Mouse (Mus musculus) T-cell, adult 2 months (primary cell): ENCODE measurements around the gene Pon2.
A peak's percentile ranks its signal among the peaks of the same experiment; 100 is the strongest.

Experiments
- DNase-seq: peaks from one replicate; pipeline ENCODE4 v3.0.0; 2022; ENCODE audit warnings: low spot score

Pon2 gene

GRCm38 (mm10) chr6:5292841-5293240, 5.4 kb downstream of the Pon2 start:
- no peak for DNase-seq

DNA sequence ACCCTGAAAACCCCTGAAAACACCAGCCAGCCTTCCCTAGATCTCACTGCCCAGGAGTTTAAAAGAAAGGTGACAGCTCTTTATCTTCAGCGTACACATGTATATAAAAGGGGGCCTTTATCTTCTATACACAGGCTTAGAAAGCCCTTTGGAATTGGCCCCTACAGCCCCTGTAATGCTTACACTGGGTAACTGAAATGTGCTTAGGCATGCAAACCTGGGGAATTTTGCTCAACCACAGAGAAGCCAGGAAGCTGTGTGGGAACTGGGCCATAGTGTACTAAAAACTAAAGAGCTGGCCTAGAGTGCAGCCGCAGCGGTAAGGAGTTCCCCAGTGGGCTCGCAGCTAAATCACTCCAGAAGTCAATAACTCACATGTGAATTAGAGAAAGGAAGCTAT, 6.8 kb downstream of the Pon2 start:
- DNase-seq: no peak

DNA sequence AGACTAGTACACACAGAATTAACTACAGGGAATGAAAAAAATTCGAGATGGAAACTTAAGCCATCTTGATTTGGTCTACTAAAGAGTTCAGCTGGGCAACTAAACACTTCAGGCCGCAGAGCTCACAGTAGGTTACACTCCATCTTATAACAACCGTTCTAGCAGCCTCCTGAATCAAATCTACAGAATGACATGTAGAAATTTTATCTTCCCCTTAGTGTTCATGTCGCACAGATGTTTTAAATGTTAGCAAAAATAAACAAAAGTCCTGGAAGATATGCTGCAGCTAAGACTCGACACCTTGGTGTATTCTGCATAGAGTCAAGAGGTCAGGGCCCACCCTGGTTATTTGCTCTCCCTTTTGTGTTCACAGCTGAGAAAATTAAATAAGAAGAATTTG, 10.3 kb downstream of the Pon2 start:
- no peak for DNase-seq

- DNase-seq: no peak
These were observed 10.9 kb downstream of the Pon2 start for GRCm38 (mm10) chr6:5287392-5287791.

DNA sequence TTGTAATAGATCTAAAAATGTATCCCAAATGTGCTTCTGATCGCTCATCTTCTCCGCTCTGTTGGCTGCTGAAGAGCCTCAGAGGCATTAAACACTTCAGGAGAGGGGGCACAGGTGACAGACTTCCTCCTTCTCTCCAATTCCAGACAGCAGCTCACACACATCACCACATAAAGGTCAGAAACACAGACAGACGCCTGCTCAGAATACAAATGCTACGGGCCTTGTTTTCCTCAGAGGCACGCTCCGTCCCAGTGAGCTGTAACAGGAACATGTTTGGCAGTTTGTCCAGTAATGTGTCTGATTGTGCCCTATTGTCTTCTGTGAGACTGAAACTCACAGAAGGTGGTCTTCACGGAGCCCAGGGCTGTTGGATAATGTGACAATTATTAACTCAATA, 15.8 kb downstream of the Pon2 start:
- no peak for DNase-seq

DNA sequence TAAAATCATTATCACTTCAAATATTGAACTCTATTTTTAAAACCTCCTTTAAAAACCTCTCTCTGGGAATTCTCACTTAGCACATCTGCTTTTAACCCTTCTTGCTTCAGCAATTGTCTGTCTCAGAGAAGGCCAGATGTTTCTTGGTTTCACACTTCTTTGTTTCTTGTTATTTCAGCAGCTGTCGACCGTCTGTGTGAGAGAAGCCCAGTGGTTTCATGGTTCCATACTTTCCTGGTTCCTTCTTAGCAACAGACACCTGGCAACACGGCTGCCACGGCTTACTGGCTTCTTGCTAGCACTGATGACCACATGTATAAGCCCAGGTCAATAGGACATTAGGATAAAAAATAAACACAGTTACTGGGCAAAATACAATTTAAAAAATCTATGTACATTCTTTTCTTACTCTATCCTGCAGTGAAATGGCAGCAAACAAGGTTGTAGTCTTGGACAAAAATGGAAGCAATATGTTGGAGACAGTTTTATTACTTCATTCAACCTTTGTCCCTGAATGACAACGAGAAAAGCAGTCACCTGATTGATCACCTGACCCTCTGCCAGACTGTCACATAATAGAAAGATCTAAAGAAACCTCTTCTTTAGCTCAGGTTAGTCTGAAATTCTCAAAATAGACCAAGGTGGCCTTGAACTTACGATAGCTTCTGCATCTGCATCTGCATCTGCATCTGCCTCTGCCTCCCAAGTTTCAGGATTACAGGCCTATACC, 17.5 kb downstream of the Pon2 start:
- DNase-seq: no peak

- DNase-seq: no peak
These were observed 20.3 kb downstream of the Pon2 start for GRCm38 (mm10) chr6:5277972-5278371.

GRCm38 (mm10) chr6:5269641-5270040, 28.6 kb downstream of the Pon2 start:
- DNase-seq: no peak

- no peak for DNase-seq
These were observed 33.5 kb downstream of the Pon2 start for GRCm38 (mm10) chr6:5264793-5265192.

GRCm38 (mm10) chr6:5263250-5263999, 34.8 kb downstream of the Pon2 start:
- no peak for DNase-seq

DNA sequence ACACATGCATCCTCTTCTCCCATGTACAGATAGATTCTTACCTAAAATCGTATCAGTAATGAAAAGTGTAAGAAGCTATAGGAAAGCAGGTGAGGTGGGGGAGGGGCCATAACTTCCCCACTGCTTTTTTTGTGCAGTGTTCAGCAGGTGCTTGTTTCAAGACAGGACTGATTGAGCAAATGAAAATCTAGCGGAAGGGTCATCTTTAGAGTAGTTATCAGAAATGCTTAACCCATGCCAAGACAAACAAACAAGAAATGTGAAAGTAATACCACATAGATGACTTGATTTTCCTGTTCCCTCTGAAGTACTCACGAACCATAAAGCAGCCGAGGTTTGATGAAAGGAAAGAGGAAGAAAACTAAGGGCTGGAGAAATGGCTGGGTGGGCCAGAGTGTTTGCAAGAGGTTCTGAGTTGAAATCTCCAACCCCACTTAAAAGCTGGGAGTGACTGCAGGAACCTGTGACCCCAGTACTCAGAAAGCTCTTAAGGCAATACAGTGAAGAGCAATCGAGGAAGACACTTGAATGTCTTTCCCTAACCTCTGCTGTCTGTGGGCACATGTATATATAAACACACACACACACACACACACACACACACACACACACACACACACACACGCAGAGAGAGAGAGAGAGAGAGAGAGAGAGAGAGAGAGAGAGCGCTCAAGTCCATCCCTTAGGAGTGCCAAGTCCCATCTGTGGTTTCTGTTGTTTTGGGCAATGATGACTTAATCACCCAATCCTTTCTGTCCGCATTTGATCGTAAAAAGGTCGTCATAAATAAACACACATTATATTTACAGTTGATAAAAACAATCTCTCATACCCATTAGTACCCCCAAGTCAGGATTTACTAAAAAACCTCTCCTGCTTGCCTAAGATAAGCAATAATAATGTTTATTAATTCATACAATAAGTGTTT, 35.7 kb downstream of the Pon2 start:
- DNase-seq: no peak

GRCm38 (mm10) chr6:5255722-5256451, 42.4 kb downstream of the Pon2 start, which contains the start of gene Pon3:
Gene Pon3, minus strand, starts transcription at chr6:5256286.
- peak; percentile 5 for DNase-seq

- DNase-seq: no peak
These were observed 43.0 kb downstream of the Pon2 start for GRCm38 (mm10) chr6:5255291-5255690.

DNA sequence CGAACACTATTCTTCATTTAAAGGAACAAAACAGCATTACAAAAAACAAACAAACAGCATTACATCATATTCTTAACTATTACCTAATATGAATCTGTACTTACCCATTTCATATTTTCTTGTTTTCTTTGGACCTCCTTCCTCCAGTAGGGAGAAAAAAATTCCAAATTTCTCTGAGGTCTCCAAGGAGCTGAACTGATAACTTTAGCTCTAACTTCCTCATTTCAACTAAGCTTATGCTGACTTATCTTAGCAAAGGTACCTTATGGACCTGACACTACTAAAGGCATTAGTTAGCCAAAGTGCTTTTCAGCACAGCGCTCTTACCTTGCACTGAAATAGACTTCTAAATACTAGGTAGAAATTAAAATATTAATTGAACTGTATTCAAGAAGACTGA, 43.4 kb downstream of the Pon2 start:
- DNase-seq: no peak

GRCm38 (mm10) chr6:5245926-5246325, 52.3 kb downstream of the Pon2 start:
- DNase-seq: no peak

- DNase-seq: no peak
These were observed 59.5 kb downstream of the Pon2 start for GRCm38 (mm10) chr6:5238799-5239198.

GRCm38 (mm10) chr6:5237510-5237909, 60.7 kb downstream of the Pon2 start:
- DNase-seq: no peak

DNA sequence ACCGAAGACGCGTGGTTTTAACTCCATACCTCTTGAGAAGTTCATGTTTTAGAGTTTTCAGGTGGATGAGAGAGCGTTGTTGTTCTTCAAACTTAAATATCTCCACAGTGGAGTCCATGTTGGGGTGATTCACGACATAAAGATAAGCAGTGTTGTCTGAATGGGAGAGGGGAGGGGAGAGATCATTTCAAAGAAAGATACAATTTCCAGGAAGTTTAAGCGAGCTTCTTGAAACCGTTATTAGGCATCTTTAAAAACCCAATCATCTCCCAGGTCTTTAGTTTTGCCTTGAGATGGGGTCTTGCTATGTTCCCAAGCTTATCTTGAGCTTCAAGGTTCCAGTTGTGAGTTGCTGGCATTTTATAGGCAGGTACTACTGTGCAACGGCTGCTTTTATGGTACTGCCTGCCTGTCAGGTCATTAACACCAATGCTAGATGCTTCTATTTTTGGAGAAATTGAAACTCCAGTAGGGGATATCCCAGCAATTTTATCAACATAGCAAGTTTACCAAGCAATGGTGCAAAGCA, 61.3 kb downstream of the Pon2 start:
- DNase-seq: no peak

- DNase-seq: no peak
These were observed 63.7 kb downstream of the Pon2 start for GRCm38 (mm10) chr6:5234563-5234962.

GRCm38 (mm10) chr6:5233812-5234211, 64.4 kb downstream of the Pon2 start:
- no peak for DNase-seq

DNA sequence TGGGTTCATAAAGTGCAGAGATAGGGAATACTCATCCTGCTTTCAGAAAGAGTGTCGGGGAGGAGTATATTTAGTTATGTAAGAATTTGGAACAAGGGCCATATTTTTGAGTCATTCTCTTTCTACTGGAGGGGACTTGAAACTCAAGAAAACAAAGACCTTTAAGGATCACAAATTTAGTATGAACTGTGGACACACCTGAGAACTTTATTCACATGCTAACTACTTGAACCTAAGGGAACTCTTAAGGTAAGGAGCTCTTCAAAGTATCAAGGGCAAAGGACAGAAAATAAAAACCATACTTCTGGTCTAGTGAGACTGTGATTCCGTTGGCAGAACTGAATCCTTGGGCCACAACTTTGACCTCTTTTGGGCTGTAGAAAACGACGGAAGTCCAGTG, 66.2 kb downstream of the Pon2 start:
- DNase-seq: no peak

- DNase-seq: no peak
These were observed 68.0 kb downstream of the Pon2 start for GRCm38 (mm10) chr6:5230261-5230660.
